18 mouse cellular contexts compared by ENCODE assay signal in genomic region chr16:82133955-82134665, GRCm38 (mm10).
DNase-seq lines count a peak whose midpoint lies in the region; ATAC-seq lines count a peak whose summit lies in the region.
"Had no signal": no experiment of that assay in that cellular context is flagged by ENCODE, and none has a peak within 500 bp of the region (broad histone marks: within the 10 kb centered on the region; RNA-seq: fewer than 3 reads in every experiment).

No protein-coding gene starts in this region.

- WGBS in midbrain, embryonic 14.5 days = 71% methylated on average over 5 of the region's 5 CpGs
- 77% methylated on average over 5 of the region's 5 CpGs for whole genome bisulfite sequencing in midbrain, embryonic 13.5 days

- no peaks in the 10 kb centered on the region for H3K36me3 ChIP-seq in midbrain, embryonic 14.5 days (ENCODE audit: control insufficient read depth, insufficient read depth, low read length)
- H3K36me3 ChIP-seq in midbrain, embryonic 13.5 days = no peaks in the 10 kb centered on the region
- H3K36me3 ChIP-seq: hindbrain, embryonic 13.5 days; intestine, embryonic 15.5 days; limb, embryonic 15.5 days; neural tube, embryonic 13.5 days had no signal

- no peak overlapping the region for H3K27ac ChIP-seq in midbrain, embryonic 14.5 days (replicated peaks; ENCODE audit: low read depth, low read length)
- no peak overlapping the region for H3K27ac ChIP-seq in midbrain, embryonic 13.5 days
- H3K27ac ChIP-seq: forebrain, embryonic 13.5 days; heart, adult 2 months; hindbrain, embryonic 13.5 days; intestine, embryonic 15.5 days; limb, embryonic 15.5 days; neural tube, embryonic 13.5 days had no signal

- DNase-seq in frontal cortex, adult 2 months (ENCODE audit: extremely low spot score in 1 of 2, low spot score in 1 of 2) = peak; percentile 8 to 51
- no peak for DNase-seq in frontal cortex, postnatal 25 days (ENCODE audit: low spot score in 2 of 2)
- peak; percentile 12 for DNase-seq in midbrain, embryonic 14.5 days
- peak; percentile 4 for DNase-seq in layer of hippocampus, adult 9-11 months
- no peak for DNase-seq in lung, postnatal 36 days
- DNase-seq in kidney, postnatal 25 days = no peak
- DNase-seq: adrenal gland, postnatal 36 days; B cell, adult 2 months; gastrocnemius, postnatal 14 days; heart, adult 2 months; lung, postnatal 10 days; thymus, adult 18-20 months had no signal

- H3K9me3 ChIP-seq in midbrain, embryonic 14.5 days (ENCODE audit: control insufficient read depth, low read length) = no peaks in the 10 kb centered on the region
- no peaks in the 10 kb centered on the region for H3K9me3 ChIP-seq in midbrain, embryonic 13.5 days
- H3K9me3 ChIP-seq: forebrain, embryonic 13.5 days; hindbrain, embryonic 13.5 days; intestine, embryonic 15.5 days; limb, embryonic 15.5 days; neural tube, embryonic 13.5 days had no signal

- no peaks in the 10 kb centered on the region for H3K4me1 ChIP-seq in midbrain, embryonic 14.5 days (ENCODE audit: control insufficient read depth, insufficient read depth, low read length)
- no peaks in the 10 kb centered on the region for H3K4me1 ChIP-seq in midbrain, embryonic 13.5 days (replicated peaks)
- H3K4me1 ChIP-seq: forebrain, embryonic 13.5 days; hindbrain, embryonic 13.5 days; intestine, embryonic 15.5 days; limb, embryonic 15.5 days; neural tube, embryonic 13.5 days had no signal

- H3K9ac ChIP-seq in midbrain, embryonic 14.5 days (replicated peaks; ENCODE audit: low read length) = no peak overlapping the region
- H3K9ac ChIP-seq in midbrain, embryonic 13.5 days (replicated peaks) = no peak overlapping the region
- H3K9ac ChIP-seq: forebrain, embryonic 13.5 days; hindbrain, embryonic 13.5 days; intestine, embryonic 15.5 days; limb, embryonic 15.5 days; neural tube, embryonic 13.5 days had no signal

- H3K27me3 ChIP-seq in midbrain, embryonic 14.5 days (ENCODE audit: control insufficient read depth, insufficient read depth, low read length) = no peaks in the 10 kb centered on the region
- no peaks in the 10 kb centered on the region for H3K27me3 ChIP-seq in midbrain, embryonic 13.5 days
- H3K27me3 ChIP-seq: forebrain, embryonic 13.5 days; hindbrain, embryonic 13.5 days; intestine, embryonic 15.5 days; limb, embryonic 15.5 days; neural tube, embryonic 13.5 days had no signal

- H3K4me2 ChIP-seq in midbrain, embryonic 14.5 days (ENCODE audit: low read length) = no peak overlapping the region
- H3K4me2 ChIP-seq in midbrain, embryonic 13.5 days (replicated peaks) = no peak overlapping the region
- H3K4me2 ChIP-seq: forebrain, embryonic 13.5 days; hindbrain, embryonic 13.5 days; intestine, embryonic 15.5 days; limb, embryonic 15.5 days; neural tube, embryonic 13.5 days had no signal

- ATAC-seq in midbrain, embryonic 14.5 days (ENCODE audit: low FRiP score, low TSS enrichment) = no peak
- ATAC-seq in midbrain, embryonic 13.5 days = no peak
- ATAC-seq: forebrain, embryonic 13.5 days; intestine, embryonic 15.5 days had no signal

- no peak overlapping the region for H3K4me3 ChIP-seq in midbrain, embryonic 14.5 days (replicated peaks; ENCODE audit: low read depth, low read length)
- H3K4me3 ChIP-seq in midbrain, embryonic 13.5 days (replicated peaks) = no peak overlapping the region
- H3K4me3 ChIP-seq: forebrain, embryonic 13.5 days; heart, adult 2 months; hindbrain, embryonic 13.5 days; intestine, embryonic 15.5 days; limb, embryonic 15.5 days; neural tube, embryonic 13.5 days had no signal

Comparison
In these comparisons a context has a peak if more than half of its experiments do, and no peak if none do; other contexts are left out.
1. DNase-seq: peak in frontal cortex, adult 2 months (2 of 2), midbrain, embryonic 14.5 days (single experiment) and layer of hippocampus, adult 9-11 months (single experiment); none in frontal cortex, postnatal 25 days (0 of 2), lung, postnatal 36 days (single experiment) and kidney, postnatal 25 days (0 of 2).